Mouse (Mus musculus): ENCODE data around the gene Ercc4. TPM values are rescaled to one million over a fixed set of nuclear protein-coding genes. Genes with fewer than 3 reads are reported as not detected.

The Ercc4 gene
- total RNA-seq, 2 experiments from 2014 or later, result 22.8 to 25.8 TPM

DNA sequence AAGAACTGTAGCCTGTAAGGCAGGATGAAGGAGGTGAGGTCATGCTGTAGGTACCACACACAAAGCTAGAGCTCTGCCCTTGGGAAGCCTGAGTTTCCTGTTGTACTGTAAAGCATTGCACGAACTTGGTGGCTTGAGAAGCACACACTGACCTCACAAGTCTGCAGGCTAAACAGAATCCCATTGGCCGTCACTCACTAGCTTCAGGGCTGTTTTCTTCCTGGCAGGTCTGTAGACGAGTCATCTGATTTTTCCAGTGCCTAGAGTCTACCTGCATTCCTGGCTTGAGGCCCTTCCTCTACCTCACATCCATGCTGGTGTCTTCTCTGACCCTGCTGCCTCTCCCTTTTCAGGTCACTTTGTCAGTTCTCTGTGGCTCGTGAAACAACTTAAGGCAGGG, 36.7 kb downstream of the Ercc4 start:
- no peak for DNase-seq (ENCODE audit: low spot score in 2 of 2)

DNA sequence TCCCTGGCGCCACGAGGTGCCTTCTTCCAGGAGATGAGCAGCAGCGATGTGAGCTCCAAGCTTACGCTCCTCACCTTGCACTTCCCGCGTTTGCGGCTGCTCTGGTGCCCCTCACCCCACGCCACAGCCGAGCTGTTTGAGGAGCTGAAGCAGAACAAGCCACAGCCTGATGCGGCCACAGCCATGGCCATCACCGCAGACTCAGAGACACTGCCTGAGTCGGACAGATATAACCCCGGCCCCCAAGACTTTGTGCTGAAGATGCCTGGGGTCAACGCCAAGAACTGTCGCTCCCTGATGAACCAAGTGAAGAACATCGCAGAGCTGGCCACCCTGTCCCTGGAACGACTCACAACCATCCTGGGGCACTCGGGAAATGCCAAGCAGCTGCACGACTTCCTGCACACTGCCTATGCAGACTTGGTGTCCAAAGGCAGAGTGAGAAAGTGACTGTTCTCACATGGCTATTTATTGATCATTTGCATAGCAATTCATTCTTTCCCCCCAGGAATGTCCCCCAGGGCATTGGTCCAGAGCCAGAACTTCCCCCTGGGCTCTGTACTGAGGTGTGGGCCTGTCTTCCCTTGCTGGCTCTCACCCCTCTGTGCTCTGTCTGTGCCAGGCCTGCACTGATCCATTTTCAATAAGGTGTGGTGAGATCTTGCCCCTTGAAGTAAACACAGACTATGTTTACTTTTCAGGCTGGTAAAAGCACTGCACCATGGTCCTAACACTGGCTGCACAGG, 38.5 kb downstream of the Ercc4 start:
- DNase-seq (ENCODE audit: low spot score in 2 of 2), result no peak

DNA sequence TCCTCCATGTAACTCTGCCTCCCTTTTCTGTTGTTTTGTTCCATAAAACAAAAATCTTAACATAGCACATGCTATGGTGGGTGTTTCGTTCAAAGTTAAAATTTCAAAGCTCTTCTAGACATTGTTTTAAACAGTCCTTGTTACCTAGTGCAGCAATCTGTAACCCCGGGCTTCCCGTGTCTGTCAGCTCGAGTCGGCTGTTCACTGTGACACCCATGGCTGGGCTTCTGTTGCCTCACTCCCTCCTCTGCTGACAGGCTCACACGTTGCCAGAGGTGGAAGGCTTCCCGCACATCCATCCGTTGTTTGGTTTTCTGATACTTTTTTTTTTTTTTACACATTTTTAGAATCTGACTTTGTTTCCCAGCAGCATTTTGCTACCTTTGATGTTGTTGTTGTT, 40.5 kb downstream of the Ercc4 start:
- no peak for DNase-seq (ENCODE audit: low spot score in 2 of 2)

DNA sequence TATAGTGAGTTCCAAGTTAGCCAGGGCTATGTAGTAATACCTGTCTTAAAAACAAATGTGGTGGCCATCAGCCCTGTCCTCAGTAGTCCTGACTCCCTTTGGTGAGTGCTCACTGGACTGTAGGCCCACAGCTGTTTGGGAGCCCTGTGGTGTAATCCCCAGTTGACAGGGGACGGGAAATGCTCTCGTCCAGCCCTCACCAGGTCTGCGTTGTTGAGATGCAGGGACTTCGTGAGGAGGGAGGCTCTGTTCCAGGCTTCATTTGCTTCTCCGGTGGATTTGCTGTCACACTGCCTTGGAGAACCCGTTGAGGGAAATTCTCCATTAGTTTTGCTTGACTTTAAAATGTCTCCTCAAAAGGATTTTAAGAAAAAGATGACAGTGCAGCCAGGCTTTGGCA, 41.3 kb downstream of the Ercc4 start:
- DNase-seq (ENCODE audit: low spot score in 2 of 2), result no peak

DNA sequence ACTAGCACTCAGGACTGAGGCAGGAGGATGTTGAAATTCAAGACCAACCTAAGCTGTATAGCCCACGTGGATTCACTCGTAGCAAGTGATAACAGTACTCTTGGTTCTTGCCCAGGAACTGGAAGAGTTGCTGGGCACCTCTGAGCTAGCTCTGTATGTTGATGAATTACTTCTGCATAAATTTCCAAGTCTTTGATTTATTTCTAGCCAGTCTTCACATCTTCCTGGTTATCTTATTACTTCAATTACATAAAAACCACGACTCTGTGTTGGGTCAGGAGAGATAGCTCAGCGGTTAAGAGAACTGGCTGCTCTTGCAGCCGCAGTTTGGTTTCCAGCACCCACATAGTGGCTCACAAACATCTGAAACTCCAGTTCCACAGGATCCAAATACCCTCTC, 43.0 kb downstream of the Ercc4 start:
- no peak for DNase-seq (ENCODE audit: low spot score in 2 of 2)

DNA sequence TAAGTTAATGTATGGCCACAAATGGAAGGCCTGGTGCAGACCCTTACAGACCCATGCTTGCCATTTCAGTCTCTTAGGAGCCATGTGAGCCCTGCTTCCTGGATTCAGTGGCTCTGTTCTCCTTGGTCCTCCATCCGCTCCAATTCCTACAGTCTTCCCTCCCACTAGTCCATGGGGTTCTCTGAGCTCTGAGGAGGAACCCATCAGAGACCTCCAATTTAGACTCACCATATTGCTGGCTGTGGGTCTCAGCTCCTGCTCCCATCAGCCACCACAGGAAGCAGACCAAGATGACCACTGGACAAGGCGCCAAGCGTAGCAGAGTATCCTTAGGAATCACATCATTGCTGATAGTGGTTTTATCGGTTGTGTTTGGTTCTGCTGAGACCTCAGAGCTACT, 43.7 kb downstream of the Ercc4 start:
- DNase-seq (ENCODE audit: low spot score in 2 of 2), result no peak

DNA sequence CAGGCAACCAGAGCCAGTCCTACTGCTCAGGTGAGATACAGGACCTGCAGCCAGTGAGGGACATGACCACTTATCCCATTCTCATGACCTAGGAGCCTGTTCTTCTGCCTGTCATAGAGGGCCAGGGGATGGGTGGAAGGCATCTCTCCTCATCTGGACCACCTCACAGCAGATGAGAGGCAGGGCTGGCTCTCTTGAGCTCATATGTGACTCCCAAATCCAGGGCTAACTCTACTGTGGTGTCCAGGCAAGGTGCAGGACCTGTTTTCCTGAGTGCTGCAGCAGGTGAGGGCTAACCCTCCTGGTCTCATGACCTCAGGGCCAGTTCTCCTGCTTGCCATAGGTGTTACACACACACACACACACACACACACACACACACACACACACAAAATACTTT, 44.9 kb downstream of the Ercc4 start:
- no peak for DNase-seq (ENCODE audit: low spot score in 2 of 2)

DNA sequence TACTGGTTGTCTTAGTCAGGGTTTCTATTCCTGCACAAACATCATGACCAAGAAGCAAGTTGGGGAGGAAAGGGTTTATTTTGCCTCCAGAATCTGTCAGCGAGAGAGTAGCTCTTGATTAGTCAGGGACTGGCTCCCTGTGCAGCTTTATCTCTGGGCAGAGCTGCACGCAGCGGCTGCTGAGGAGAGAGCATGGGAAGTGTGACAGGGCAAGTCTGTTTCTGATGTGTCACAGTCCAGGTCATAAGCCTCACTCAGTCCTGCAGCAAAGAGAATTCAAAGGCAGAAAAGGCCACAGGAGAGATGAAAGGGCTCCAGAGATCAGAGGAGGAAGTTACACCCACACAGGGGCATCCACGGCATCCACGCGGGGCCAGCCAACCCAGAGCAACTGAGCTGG, 47.8 kb downstream of the Ercc4 start:
- DNase-seq (ENCODE audit: low spot score in 2 of 2), result no peak

DNA sequence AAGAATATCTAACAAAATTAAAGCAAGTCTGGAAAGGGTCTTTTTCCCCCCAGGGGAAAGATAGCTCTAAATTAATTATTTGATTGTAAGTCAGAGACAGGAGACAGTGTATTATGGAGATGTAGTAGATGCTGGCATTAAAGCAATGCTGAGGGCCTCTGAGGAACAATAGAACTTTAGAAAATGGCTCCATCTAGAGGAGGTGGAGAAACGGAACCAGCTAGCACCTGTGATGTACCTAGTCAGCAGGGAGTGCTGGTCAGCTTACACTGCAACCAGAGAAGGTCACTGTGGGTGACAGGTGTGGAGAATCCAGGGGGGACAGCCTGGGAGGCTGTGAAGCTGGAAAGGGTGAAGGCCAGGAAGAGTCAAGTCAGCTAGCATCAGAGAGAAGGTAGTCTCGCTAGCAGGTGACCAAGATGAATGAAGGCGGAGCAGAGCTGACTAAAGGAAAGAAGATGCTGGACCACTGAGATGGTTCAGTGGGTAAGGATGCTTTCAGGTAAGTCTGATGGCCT, 48.7 kb downstream of the Ercc4 start:
- DNase-seq (ENCODE audit: low spot score in 2 of 2), result no peak

DNA sequence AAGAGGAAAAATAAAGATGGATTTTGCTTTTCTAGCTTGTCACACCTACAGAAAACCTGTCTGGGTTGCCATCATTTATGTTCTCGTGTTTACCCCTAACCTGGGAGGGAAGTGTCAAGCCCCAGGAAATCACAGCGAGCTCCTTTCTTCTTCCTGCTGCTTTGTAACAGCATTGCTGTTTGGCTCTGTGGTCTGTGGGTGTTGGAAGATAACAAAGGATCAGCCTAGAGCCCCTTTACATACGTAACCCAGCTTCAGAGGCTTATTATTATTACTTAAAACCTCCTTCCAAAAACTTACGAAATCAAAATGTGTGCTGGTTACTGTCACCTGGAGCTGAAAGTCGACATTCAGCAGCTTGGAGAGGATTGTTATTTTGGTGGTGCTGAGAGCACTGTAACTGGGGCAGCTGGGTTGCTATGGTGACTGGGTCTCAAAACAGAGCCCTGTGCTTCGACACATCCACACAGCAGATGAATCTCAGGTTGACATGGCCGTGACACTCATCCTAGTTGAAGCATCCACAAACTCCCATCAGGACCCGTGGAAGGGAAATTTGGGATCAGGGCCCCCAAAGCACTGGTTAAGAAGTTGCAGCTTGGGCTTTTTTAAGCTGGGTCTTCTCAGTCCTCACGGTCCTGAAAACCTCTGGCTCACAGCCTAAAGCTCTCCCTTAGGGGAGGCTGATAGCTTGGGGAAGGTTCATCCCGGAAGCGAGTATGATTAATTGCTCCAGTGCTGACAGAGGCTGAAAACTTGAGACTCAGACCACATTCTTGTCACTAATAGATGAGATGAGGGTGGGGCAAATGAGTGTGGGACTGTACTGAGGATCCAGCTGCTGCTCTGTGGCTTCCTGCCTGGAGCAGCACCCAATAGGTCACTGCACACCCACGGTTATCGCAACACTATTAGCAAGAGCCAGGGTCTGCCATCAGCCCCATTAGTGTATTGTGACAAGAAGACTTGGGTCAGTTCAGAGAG, 49.7 kb downstream of the Ercc4 start:
- peak in 1 of 2 experiments; percentile 1 for DNase-seq (ENCODE audit: low spot score in 2 of 2)

DNA sequence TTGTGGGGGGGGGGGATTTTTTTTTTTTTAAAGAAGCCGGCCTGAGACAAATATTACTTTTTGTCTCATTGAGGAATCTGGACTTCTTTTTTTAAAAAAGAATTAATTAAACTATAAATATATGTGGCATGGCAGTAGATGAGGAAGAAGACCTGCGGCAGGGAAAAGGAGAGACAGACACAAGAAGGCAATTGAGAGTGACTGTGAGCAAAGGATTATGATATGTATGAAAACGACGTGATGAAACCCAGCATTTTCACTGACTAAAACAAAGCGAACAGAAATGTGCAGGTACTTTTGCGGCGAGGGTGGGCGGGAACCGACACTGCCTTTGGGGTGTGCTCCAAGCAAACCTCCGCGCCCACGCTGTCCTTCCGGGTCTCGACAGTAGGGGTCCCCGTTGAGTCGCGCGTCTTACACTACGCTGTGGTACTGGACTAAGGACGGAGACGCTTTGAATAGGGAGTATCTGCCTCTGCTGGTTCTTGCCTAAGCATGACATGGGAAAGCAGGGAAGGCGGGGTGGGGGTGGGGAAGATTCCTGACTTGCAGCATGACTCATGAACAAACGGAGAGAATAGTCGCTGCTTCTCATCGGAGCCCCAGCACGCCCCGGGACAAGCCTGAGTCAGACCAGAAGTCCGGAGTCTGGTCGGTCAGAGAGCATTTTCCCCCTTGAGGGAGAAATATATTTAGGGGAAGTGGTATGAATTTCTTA, 50.6 kb downstream of the Ercc4 start:
- DNase-seq (ENCODE audit: low spot score in 2 of 2), result peak; percentile 76 to 85

DNA sequence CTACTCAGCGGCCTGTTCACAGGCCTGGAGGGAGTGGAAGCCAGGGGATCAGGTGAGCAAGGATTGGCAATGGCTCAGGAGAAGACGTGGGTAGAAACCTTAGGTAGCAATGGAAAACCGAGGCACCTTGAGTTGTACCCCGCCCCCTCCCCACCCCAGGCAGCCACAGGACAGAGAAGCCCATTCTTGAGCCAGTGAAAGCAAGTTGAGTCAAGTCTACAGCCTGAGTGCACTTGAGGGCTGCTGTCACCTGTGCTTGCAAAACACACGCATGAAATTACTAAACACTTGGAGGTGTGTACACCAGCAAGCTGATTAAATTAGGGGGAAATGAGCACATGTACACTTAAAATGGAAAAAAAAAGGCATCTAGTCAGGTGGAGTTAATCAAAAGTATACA, 52.0 kb downstream of the Ercc4 start:
- DNase-seq (ENCODE audit: low spot score in 2 of 2), result no peak

DNA sequence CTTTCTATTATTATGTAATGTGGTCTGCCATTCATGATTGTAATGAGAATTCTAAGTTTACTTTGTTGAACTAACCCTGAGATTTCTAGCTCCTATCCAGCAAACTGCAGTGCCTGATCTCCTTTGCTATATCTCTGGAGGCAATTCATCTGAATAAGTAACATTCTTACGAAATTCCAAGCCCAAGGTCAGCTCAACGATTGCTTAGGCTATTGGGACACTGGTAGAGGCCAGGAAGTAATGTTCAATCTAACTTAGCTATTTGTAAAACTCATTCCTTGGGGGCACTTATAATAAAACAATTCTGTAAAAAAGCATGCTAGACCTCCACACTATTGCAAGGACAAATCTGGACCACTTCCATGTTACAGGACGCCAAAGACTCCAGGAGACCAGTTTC, 58.2 kb downstream of the Ercc4 start:
- no peak for DNase-seq (ENCODE audit: low spot score in 2 of 2)

DNA sequence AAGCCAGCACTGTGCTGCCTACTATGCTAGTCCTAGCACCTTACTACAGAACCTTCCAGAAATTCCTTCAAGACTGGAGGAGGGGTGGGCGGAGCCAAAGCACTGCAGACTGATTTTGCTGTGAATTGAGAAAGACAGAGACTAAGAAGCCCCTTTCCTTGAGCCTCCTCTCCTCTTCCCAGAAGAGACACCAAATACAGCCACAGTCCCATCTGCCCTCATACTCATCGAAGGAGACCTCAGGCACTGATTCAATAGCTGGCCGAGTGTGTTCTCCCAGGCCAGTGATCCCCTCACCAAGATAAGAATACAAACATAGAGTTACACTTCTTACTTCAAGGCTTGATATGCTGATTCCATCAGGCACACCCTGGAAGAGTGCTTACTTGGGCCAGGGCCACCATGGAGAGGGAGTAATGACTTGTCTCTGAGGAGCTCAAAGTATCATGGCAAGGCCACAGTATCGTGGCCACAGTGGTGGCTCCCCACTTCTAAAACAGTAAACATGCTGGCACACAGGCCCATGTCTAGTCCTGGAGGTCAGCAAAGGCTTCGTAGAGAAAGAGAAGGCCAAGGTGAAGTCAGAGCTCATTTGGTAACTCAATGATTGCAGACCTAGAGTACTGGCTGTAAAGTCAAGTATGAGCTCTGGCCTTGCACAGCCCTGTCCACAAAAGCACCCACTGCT, 63.7 kb downstream of the Ercc4 start:
- no peak for DNase-seq (ENCODE audit: low spot score in 2 of 2)

DNA sequence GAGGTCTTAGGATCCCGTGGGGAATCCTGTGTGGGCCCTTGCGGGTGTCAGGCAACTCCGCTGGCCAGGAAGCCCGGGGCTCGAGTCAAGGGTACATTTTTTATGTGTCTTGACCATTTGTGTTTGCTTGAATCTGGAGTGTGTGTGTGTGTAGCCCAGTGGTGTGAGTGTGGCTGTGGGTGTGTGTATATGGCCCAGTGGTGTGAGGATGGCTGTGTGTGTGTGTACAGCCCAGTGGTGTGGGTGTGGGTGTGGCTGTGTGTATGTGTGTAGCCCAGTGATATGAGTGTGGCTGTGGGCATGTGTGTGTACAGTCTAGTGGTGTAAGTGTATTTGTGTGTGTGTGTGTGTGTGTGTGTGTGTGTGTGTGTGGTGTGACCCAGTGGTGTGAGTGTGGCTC, 73.0 kb downstream of the Ercc4 start:
- no peak for DNase-seq (ENCODE audit: low spot score in 2 of 2)

DNA sequence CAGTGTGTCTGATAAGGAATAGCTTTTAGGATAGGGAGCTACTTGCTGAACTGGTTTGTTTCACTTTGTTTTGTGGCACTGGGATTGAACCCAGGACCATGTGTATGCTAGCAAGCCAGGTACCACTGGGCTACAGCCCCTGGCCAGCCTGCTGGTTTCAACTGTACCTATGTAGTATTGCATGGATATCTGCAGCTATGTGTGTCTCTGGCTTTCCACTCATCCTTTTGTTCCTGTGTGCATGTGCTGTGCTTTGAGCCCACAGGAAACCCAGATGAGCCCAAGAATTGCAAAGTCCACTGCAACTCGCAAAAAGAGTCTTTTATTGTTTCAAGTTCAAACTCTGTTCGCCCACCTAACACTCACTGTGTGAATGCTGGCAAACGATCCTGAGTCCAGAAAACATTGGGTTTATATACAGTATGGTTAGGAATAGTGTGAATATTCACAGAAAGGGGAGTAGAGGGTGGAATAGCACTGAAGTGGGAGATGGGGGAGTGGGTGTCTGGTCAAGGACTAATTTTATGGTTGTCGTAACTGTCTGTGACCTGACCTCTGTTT, 73.8 kb downstream of the Ercc4 start:
- DNase-seq (ENCODE audit: low spot score in 2 of 2), result no peak

DNA sequence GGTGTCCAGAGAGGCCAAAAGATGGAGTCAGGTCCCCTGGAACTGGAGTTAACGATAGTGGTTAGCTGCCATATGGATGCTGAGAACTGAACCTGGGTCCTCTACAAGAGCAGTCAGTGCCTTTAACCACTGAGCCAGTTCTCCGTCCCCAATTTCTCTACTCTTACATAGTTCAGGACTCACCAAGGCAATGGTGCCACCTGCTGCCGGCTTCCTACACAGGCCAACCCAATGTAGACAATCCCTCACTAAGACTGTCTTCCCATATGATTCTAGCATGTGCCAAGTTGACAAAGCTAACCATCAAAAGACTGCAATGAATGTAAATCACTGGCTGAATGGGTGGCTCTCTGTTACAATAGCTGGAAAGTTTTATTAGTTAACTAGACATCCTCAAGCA, 74.9 kb downstream of the Ercc4 start:
- DNase-seq (ENCODE audit: low spot score in 2 of 2), result no peak

DNA sequence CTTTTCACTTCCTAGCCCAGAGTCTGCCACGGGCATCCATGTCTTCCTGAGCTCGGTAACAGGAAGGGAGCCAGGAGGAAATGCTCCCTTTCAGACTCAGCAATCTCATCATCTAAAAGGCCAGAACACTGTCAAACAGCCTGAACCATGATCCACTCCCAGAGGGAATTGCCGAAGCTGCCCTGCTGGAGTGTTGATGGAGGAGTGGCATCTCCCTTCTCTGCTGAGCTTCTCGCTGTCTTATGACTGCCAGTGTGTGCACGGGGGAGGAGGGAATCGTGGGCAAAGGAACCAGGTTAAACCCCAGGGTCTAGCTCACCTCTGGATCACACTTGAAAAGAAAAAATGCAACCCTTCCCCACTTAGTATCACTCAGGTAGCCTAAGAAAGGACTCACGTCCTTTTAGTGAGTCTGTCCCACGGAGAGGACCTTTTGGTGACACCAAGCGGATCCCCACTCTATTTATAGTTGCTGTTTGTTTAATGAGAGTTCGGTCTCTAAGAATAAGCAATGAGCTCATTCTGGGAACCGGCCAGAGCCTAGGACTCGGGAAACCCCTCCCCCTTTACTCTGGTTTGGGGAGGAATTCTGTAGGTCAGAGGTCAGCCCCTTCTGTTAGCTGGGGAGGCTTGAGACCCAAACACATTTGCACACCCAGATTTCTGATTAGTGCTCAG, 80.1 kb downstream of the Ercc4 start:
- no peak for DNase-seq (ENCODE audit: low spot score in 2 of 2)

DNA sequence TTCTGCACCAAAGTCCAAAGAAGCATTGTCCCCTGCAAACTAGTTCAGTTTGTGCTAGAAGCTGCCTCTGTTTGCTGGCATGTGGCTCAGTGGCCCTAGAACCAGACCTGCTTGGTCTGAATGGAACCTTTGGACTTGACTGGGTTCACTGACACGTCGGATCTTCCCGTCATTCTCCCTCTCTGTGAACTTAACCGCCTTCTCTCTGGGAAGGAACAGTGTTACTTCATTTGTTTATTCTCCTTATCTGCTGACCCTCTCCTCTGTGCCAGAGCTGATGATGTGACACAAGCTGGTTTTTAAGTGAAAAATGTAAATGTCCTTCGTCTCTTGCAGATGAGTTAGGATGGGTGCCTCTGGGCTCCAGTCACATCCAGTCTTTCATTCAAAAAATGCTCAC, 81.0 kb downstream of the Ercc4 start:
- no peak for DNase-seq (ENCODE audit: low spot score in 2 of 2)

DNA sequence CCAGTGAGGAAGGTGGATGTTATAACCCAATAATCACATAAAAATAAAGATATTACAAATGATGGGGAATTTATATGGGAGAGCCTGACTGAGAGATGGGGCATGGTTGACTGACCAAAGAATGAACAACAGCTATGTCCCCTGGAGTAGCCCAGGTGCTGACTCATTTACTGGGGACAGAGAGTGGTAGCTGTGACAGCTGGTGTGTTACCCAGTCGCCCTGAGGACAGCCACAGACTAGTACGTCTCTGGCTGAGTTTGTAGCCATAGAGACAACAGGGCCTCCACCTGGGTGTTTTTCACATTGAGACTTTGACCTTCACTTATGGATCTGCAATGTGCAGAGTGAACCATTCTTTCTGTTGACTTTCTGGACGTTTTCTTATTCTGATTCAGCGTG, 81.7 kb downstream of the Ercc4 start:
- DNase-seq (ENCODE audit: low spot score in 2 of 2), result no peak
